Mouse (Mus musculus) embryonic fibroblast, embryonic 13.5 days (primary cell): ENCODE measurements around the gene Lrrc19. TPM values are rescaled to one million over a fixed set of nuclear protein-coding genes. Genes with fewer than 3 reads are reported as not detected.

Experiments
- H3K27ac ChIP-seq: 2 replicates; pipeline ENCODE4 v1.5.1; 2012; ENCODE audit warnings: low read length, control low read depth, inconsistent platforms; ENCODE audit not compliant: insufficient read depth
- H3K4me1 ChIP-seq: 2 replicates; pipeline ENCODE4 v1.6.1; 2011; ENCODE audit warnings: low read length; ENCODE audit not compliant: control insufficient read depth, insufficient read depth
- H3K4me3 ChIP-seq: 2 replicates; pipeline ENCODE4 v1.5.1; 2011; ENCODE audit warnings: mild to moderate bottlenecking, control low read depth, low read length; ENCODE audit not compliant: insufficient read depth
- CTCF ChIP-seq: IDR thresholded peaks from 2 replicates; pipeline ENCODE4 v1.5.1; 2011; ENCODE audit warnings: mild to moderate bottlenecking, control low read depth, low read length, moderate library complexity, borderline replicate concordance; ENCODE audit not compliant: insufficient read depth
- POLR2A ChIP-seq: IDR thresholded peaks from 2 replicates; pipeline ENCODE4 v1.6.1; 2011; ENCODE audit warnings: low read depth, mild to moderate bottlenecking, control low read depth, low read length, moderate library complexity
- polyA plus RNA-seq: library from polyadenylated mRNA; stranded (reverse); fragments of >200 nt; gene quantifications from 2 replicates; pipeline ENCODE4 v1.2.4, GENCODE M21; 2011; ENCODE audit warnings: low read depth; ENCODE audit not compliant: missing spikeins, insufficient read length

The Lrrc19 gene
- polyA plus RNA-seq, 1 experiment, result not detected

GRCm38 (mm10) chr4:94592709-94593108 is 57.2 kb downstream of the Lrrc19 start:
- Histone ChIP-seq H3K4me1 (no peaks in the 10 kb centered on the region), H3K27ac (no peak overlapping the region), H3K4me3 (no peak overlapping the region)
- TF ChIP-seq CTCF (no peak), POLR2A (no peak)

GRCm38 (mm10) chr4:94591765-94592381 is 58.1 kb downstream of the Lrrc19 start:
- Histone ChIP-seq H3K4me1 (no peaks in the 10 kb centered on the region), H3K27ac (no peak overlapping the region), H3K4me3 (no peak overlapping the region)
- TF ChIP-seq CTCF (no peak), POLR2A (no peak)

Other genes starting within 250 kb of the Lrrc19 start
- not detected in 2 replicates for gene Gm10306, start 93.6 kb downstream of the Lrrc19 start, polyA plus RNA-seq
- 11.8 and 13.7 TPM in 2 replicates for gene Caap1, start 93.3 kb downstream of the Lrrc19 start, polyA plus RNA-seq
- gene Plaa, start 46.9 kb downstream of the Lrrc19 start, polyA plus RNA-seq, result 115 and 153 TPM in 2 replicates
- 29.3 and 36.1 TPM in 2 replicates for gene Ift74, start 35.7 kb downstream of the Lrrc19 start, polyA plus RNA-seq
- gene Tek, start 89.1 kb upstream of the Lrrc19 start, polyA plus RNA-seq, result 0.22 and 0.83 TPM in 2 replicates